Mouse (Mus musculus): ENCODE results near the gene Ampd1. TPM values are rescaled to one million over a fixed set of nuclear protein-coding genes. Genes with fewer than 3 reads are reported as not detected.

The Ampd1 gene
- polyA plus RNA-seq (2012; rRNA removed), result not detected in 2 replicates

DNA sequence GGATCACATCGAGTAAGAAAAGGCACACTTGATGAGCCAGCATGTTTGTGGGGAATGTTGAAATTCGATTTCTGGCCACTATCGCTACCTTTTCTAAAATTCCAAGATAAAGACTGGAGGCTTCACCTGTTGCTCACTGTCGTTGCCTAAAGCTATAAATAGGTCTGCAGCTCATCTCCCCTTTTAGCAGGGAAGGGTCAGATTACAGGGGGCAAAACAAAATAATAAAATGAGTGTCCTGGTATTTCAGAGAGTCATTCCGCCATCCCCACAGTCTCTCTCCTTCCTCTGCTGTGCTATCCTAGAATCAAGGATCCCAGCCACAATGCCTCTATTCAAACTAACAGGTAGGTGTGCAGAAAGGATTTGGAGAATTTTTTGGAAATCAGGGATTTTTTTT is at the start of gene Ampd1:
Gene Ampd1 (plus strand): TSS at position 244 of the 400 bp plus-strand sequence.
- no peak for DNase-seq (ENCODE audit: extremely low spot score in 1 of 2, low spot score in 1 of 2)

DNA sequence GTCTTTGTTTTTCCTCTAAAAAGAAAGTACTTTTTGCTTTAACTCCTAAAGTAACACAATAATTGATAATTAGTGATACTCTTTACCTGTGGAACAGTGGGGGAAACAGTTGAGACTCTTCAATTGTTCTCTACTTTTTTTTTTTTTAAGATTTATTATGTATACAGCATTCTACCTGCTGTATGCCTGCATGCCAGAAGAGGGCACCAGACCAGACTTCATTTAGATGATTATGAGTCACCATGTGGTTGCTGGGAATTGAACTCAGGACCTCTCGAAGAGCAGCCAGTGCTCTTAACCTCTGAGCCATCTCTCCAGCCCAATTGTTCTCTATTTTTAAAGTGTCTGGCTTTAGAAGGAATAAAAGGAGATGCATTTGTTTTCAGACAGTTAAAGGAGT is 47.6 kb upstream of the Ampd1 start:
- DNase-seq (ENCODE audit: extremely low spot score in 1 of 2, low spot score in 1 of 2), result no peak

DNA sequence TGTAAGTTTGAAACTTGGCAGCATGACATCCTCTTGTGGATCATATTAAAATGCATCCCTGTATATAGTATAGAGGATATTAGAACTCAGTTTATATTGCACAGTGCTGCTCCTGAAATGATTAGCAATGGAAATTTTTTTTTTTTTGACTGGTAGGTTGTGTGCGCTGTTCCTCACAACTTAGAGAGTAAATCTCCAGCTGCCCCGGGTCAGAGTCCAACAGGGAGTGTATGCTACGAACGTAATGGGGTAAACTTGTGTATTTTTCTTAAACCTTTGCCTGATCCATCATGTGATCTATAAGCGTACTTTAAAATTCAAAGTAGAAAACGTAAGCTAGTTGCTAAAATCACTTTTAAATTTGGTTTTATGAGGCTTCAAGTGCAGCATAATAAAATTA is 33.5 kb upstream of the Ampd1 start:
- no peak for DNase-seq (ENCODE audit: extremely low spot score in 1 of 2, low spot score in 1 of 2)

- no peak for DNase-seq (ENCODE audit: extremely low spot score in 1 of 2, low spot score in 1 of 2)
Observed at GRCm38 (mm10) chr3:103040861-103041379, 32.9 kb upstream of the Ampd1 start.

DNA sequence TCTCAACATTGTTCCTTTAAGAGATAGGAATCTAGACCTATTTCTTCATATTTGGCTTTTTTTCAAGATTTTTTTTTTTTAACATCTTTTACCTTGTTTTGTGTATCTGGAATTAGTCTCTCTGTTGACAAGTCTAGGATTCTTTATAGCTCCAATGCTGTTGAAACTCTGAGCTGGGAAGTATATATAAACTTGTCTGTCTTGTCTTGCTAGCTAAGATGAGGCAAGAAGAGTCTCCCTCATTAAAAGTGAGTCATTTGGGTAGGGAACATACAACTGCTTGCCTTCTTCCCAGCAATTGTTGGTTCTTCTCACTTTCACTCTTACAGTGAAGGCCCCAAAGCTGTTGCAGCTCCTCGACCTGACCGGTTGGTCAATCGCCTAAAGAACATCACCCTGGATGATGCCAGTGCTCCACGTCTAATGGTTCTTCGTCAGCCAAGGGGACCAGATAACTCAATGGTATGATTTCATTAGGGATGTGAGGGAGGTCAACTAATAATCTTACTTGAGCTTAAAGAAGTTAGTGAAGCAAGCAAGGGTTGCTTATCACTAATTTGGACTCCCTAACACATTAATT is 17.7 kb upstream of the Ampd1 start:
- DNase-seq (ENCODE audit: extremely low spot score in 1 of 2, low spot score in 1 of 2), result no peak

- DNase-seq (ENCODE audit: extremely low spot score in 1 of 2, low spot score in 1 of 2), result peak in 1 of 2 experiments; percentile 7
Observed at GRCm38 (mm10) chr3:103057752-103058151, 16.1 kb upstream of the Ampd1 start.

GRCm38 (mm10) chr3:103058207-103059157 is 15.3 kb upstream of the Ampd1 start, which contains the start of gene Nras:
Gene Nras (plus strand): TSS chr3:103058285.
- DNase-seq (ENCODE audit: extremely low spot score in 1 of 2, low spot score in 1 of 2), result peak; percentile 84 to 94

GRCm38 (mm10) chr3:103066927-103067326 is 6.9 kb upstream of the Ampd1 start:
- no peak for DNase-seq (ENCODE audit: extremely low spot score in 1 of 2, low spot score in 1 of 2)

GRCm38 (mm10) chr3:103068971-103069370 is 4.8 kb upstream of the Ampd1 start:
- DNase-seq (ENCODE audit: extremely low spot score in 1 of 2, low spot score in 1 of 2), result no peak

- no peak for DNase-seq (ENCODE audit: extremely low spot score in 1 of 2, low spot score in 1 of 2)
Observed at GRCm38 (mm10) chr3:103075871-103076270, 2.1 kb downstream of the Ampd1 start.

GRCm38 (mm10) chr3:103076476-103076875 is 2.7 kb downstream of the Ampd1 start:
- DNase-seq (ENCODE audit: extremely low spot score in 1 of 2, low spot score in 1 of 2), result no peak

DNA sequence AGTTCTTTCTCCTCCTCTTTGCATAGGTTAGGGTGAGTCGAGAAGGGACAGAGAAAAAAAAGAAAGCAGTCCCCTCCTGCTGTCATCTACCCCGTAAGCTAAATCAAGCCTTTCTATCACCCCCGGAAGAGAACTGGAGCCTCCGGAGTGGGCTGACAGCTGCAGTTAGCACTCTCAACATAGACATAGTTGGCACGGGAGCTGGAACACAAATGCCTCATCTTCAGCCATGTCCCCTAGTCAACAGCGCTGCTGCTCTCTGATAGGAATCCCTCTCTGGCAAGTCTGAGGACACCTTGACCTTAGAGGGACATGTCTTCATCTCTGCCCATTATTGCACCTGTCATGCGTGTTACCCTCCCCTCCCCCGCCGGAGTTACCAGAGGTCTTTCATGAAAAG is 5.5 kb downstream of the Ampd1 start:
- DNase-seq (ENCODE audit: extremely low spot score in 1 of 2, low spot score in 1 of 2), result peak; percentile 26 to 44

GRCm38 (mm10) chr3:103081051-103081450 is 7.2 kb downstream of the Ampd1 start:
- no peak for DNase-seq (ENCODE audit: extremely low spot score in 1 of 2, low spot score in 1 of 2)

DNA sequence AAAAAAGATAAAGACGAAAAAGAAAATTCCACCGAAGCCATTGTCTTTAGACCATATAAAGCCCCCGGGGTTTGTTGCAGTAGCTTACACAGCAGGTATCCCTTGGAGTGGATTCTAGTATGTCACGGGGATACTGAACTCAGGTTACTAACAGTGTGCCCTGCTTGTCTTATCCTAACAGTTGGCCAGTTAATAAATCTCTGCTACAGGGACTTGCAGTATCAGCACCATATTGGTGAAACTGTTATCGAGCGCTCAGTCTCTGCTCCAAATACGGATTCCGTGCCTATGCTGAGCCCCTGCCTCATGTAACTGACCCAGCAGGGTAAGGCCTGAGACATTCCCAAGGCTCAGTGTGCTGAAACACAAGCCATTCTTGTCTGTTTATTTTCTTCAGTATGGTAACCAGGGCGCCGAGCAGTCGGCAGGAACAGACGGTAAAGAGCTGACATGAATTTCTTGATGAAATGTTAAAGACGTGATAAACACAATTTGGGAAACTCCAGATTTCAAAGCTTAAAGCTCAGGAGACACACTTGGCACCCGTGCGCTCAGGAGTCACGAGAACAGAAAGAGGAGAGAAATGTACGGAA is 8.1 kb downstream of the Ampd1 start:
- no peak for DNase-seq (ENCODE audit: extremely low spot score in 1 of 2, low spot score in 1 of 2)

DNA sequence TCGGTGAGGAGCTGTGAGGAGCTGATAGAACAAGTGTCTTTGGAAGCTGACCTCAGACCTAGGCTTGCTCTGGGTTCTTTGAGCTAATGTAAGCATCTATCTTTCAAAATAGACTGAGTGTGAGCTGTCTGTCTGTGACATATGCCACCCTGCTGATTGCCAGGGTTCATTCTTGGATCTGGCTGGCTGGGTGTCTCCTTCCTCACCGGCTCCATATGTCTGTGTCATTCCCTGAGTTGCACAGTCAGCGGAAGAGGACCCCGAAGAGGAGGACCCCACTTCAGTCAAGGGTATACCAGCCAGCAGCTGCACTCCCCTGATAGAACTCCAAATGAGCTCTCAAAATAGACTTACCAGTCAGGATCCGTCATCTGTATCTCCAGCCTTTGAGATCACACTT is 8.9 kb downstream of the Ampd1 start:
- no peak for DNase-seq (ENCODE audit: extremely low spot score in 1 of 2, low spot score in 1 of 2)

DNA sequence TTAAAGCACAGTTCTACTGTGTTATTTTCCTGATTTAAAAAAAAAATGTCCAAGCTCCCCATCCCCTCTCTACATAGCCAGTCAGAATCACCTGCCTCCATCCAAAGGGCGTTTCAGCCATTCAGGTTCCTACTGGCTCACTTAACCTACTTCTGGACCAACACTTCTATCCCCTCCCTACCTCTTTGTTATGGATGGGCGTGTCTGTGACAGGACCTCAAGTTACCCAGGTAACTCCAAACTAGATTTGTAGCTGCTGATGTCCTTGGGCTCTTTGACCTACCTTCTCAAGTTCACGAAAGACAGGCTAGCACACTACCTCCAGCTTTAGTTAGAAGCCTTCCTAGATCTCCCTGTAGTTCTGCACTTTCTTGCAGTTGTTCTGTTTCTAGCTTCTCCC is 12.2 kb downstream of the Ampd1 start:
- DNase-seq (ENCODE audit: extremely low spot score in 1 of 2, low spot score in 1 of 2), result no peak

DNA sequence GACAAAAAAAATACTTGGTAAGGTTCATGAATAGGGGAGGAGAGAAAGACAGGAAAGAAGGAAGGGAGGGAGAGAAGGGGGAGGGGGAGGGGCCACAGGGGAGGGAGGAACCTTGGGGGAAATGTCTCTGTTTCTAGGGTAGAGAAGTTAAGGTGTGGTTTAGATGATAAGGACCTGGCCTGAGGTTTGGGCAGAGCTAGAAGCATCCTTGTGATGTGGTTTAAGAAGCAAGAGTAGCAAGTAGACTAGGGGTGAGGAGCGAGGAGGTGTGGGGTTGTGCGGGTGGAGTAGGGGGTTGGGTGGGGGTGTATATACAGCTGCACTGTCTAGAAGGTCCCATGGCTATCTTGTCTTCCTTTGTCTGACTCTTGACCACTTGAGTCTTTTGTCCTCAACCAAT is 17.9 kb downstream of the Ampd1 start:
- DNase-seq (ENCODE audit: extremely low spot score in 1 of 2, low spot score in 1 of 2), result no peak

DNA sequence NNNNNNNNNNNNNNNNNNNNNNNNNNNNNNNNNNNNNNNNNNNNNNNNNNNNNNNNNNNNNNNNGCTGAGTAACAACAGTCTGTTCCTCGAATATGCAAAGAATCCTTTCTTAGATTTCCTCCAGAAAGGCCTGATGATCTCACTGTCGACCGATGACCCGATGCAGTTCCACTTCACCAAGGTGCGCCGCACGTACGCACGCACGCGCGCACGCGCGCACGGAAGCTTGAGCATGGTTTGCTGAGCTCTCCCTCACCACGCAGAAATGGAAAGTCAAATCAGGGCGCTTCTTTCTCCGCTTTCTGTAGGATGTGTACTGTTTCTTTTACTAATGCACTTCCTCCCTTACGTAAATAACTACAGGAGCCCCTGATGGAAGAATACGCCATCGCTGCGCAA is 24.8 kb downstream of the Ampd1 start:
- no peak for DNase-seq (ENCODE audit: extremely low spot score in 1 of 2, low spot score in 1 of 2)

- DNase-seq (ENCODE audit: extremely low spot score in 1 of 2, low spot score in 1 of 2), result no peak
Observed at GRCm38 (mm10) chr3:103099667-103100066, 25.9 kb downstream of the Ampd1 start.

DNA sequence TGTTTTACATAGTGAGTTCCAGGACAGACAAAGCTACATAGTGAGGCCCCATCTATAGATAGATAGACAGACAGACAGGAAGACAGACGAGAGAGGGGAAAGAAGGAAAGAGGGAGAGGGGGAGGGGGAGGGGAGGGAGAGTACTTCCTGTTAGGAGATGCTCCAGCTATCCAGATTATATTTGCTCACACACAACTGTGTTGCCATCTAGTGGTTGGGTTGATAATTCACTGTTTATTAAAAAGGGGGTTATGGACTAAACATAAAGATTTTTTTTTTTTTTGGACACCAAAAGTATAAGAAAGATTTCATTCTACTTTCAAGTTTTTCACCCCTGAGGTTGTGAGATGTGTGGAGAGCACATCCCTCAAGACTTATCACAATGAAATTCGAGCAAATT is 26.9 kb downstream of the Ampd1 start:
- DNase-seq (ENCODE audit: extremely low spot score in 1 of 2, low spot score in 1 of 2), result no peak

DNA sequence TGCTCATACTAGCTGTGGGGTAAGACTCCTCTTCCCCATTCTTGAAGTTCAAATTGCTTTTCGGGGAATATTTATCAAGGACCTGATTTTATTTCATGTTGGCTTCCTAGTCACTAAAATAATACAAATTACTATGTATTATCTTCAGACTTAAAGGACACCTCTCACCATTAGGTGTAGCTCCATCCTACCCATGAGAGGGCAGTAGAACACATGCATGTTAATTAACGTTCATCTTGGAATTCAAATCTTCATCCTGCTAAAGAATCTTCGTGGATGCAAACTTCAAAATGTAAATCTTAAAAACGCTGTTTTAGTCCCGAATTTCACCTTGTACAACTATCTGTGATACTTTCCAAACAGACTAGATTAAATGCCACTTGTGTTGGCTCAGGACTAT is 27.4 kb downstream of the Ampd1 start:
- DNase-seq (ENCODE audit: extremely low spot score in 1 of 2, low spot score in 1 of 2), result no peak
